Mouse (Mus musculus) brain, embryonic 14.5 days (tissue): ENCODE data around the gene Art5. TPM values are rescaled to one million over a fixed set of nuclear protein-coding genes. Genes with fewer than 3 reads are reported as not detected.

ENCODE experiments used
- DNase-seq: peaks from one replicate; pipeline ENCODE4 v3.0.0-alpha.2; 2011; ENCODE audit warnings: low read depth
- CTCF ChIP-seq: fragments of 200-500 bp; IDR thresholded peaks from 2 replicates; pipeline ENCODE4 v1.5.1; 2012; ENCODE audit warnings: inconsistent platforms, mild to moderate bottlenecking, moderate library complexity, borderline replicate concordance; ENCODE audit not compliant: insufficient read depth, insufficient read length; ENCODE audit errors: extremely low read depth
- POLR2A ChIP-seq: fragments of 200-500 bp; IDR thresholded peaks from 2 replicates; pipeline ENCODE4 v1.6.1; 2012; ENCODE audit warnings: mild to moderate bottlenecking, inconsistent platforms, borderline replicate concordance; ENCODE audit not compliant: poor library complexity, insufficient read depth, insufficient read length, severe bottlenecking; ENCODE audit errors: extremely low read depth
- polyA plus RNA-seq: library from polyadenylated mRNA; depleted of rRNA; stranded (reverse); fragments of >200 nt; gene quantifications from 2 replicates; pipeline ENCODE4 v1.2.3, GENCODE M21; 2012

Gene Art5
- polyA plus RNA-seq, 1 experiment, result 0.26 TPM

- TF ChIP-seq CTCF (no peak), POLR2A (no peak)
- peak; percentile 7 for DNase-seq
These were observed 7.0 kb downstream of the Art5 start for GRCm38 (mm10) chr7:102102241-102102640.

- TF ChIP-seq POLR2A (no peak), CTCF (no peak)
- no peak for DNase-seq
These were observed 7.8 kb downstream of the Art5 start, which contains the start of gene Art1 for GRCm38 (mm10) chr7:102101487-102101886. Art1 (plus strand) TSS chr7:102101743.

DNA sequence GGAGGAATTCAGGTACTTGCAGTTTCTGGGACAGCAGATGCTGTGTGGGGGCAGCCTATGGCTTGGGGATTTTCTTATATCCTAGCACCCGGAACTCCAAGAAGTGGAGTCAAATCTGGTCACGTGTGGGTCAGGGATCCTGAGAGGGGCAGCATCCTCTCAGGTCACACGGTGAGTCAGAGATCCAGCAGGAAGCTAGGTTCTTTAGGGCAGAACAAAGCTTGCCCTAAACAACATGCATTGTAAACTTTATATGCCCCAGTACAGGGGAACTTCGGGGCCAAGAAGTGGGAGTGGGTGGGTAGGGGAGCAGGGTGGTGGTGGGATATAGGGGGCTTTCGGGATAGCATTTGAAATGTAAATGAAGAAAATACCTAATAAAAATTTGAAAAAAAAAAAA lies 8.4 kb downstream of the Art5 start:
- DNase-seq, result no peak
- TF ChIP-seq POLR2A (no peak), CTCF (no peak)

- DNase-seq, result peak; percentile 66
- TF ChIP-seq POLR2A (no peak), CTCF (no peak)
These were observed 9.3 kb downstream of the Art5 start for GRCm38 (mm10) chr7:102099760-102100661.

DNA sequence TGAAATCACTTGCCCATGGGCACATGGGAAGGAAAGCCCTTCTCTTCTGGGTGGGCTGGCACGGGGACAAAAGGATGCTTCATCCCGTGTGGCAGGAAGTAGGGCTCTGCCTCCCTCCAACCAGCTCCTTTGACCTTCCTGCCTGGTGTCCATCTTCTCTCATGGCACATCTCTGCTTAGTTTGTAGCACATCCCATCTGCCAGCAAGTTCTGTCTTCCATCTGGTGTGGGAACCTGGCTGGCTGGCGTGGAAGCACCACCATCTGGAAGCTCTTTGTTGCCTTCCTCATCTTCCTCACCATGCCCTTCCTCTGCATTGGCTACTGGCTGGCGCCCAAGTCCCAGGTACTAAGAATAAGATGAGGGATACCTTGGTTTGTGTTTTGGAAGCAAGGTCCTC lies 22.0 kb downstream of the Art5 start:
- DNase-seq, result no peak
- no peak for TF ChIP-seq CTCF
- TF ChIP-seq POLR2A, result no peak

GRCm38 (mm10) chr7:102084041-102084696 lies 25.1 kb downstream of the Art5 start:
- no peak for DNase-seq
- TF ChIP-seq POLR2A (no peak), CTCF (no peak)

DNA sequence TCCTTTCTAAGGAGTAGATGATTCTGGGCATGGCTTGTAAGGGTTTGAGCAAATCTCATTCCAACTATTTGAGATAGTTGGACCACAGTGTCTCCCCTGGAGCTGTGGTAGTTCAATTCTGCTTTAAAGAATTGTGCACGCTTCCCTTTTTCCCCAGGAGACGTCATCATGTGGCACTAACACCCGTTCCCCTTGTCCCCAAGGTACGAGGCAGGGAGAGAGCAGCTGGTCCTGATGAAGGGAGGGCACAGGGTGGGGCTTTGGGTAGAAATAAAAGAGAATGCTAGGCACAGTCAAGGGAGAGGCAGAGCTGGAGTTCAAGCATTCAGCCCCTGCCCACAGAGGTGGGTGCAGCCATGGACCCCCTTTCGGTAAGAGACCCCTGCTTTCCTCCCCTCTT lies 26.5 kb downstream of the Art5 start, which contains the start of gene Trpc2:
Trpc2 (plus strand) TSS at position 301 of the 400 bp plus-strand sequence.
- DNase-seq, result no peak
- TF ChIP-seq CTCF, result no peak
- no peak for TF ChIP-seq POLR2A

GRCm38 (mm10) chr7:102081784-102082183 lies 27.5 kb downstream of the Art5 start:
- DNase-seq, result no peak
- no peak for TF ChIP-seq CTCF
- TF ChIP-seq POLR2A, result no peak

DNA sequence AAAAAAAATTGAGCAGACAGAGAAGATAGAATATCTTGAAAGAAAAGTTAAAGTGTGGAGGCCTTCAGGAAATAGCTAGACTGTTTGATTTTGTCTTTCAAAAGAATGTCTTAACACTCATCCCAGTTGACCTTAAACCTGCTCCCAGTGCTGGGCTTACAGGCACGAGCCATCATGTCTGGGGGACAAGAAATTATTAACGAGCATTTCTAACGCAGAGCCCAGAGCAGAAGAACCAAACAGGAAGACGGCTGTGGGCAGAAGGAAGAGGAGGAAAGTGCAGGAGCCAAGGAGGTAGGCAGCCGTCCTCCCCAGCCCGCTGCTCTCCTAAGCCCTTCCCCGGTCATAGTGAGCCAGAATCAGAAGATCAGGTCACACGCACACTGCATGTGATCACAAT lies 29.0 kb downstream of the Art5 start:
- TF ChIP-seq CTCF, result no peak
- no peak for TF ChIP-seq POLR2A
- DNase-seq, result no peak

DNA sequence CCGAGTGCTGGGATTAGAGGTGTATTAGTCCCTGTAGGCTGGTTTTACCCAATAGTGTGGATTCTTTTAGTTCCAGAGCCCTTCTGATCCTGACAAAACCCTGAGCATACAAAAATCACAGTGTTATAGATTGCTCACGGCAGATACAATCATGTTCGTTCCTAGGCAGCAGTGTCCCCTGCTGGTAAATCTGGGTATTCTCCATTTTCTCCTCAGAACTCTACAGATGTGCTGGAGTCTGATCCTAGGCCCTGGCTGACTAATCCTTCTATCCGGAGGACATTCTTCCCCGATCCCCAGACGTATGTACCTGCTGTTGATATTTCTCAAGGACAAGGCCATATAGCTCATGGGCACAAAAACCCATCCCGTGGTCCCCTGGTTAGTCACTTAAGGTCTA lies 30.8 kb downstream of the Art5 start:
- DNase-seq, result peak; percentile 51
- TF ChIP-seq CTCF (peak; percentile 60; the same call in 1 of the 2 replicates), POLR2A (no peak)

- TF ChIP-seq CTCF (peak; percentile 57; the same call in 1 of the 2 replicates), POLR2A (no peak)
- peak; percentile 32 for DNase-seq
These were observed 32.5 kb downstream of the Art5 start for GRCm38 (mm10) chr7:102076714-102077296.

- no peak for DNase-seq
These were observed 42.9 kb downstream of the Art5 start for GRCm38 (mm10) chr7:102066363-102066762.

GRCm38 (mm10) chr7:102065046-102065891 lies 44.0 kb downstream of the Art5 start, which contains the start of the genes Rnf121, Xndc1 and Xntrpc:
Rnf121 (minus strand) TSS chr7:102065469.
Xndc1 (plus strand) TSS chr7:102065511.
Xntrpc (plus strand) TSS chr7:102065713.
- TF ChIP-seq CTCF (no peak), POLR2A (peak; percentile 59; the same call in 1 of the 2 replicates)
- DNase-seq, result peak; percentile 98

More at GRCm38 (mm10) chr7:102066363-102066762, 42.9 kb downstream of the Art5 start:
- TF ChIP-seq POLR2A (no peak), CTCF (no peak)

GRCm38 (mm10) chr7:102064655-102065045 lies 44.6 kb downstream of the Art5 start:
- DNase-seq, result no peak
- no peak for TF ChIP-seq CTCF
- TF ChIP-seq POLR2A, result no peak
